Mouse (Mus musculus): ENCODE results near the gene Cant1.

The Cant1 gene

DNA sequence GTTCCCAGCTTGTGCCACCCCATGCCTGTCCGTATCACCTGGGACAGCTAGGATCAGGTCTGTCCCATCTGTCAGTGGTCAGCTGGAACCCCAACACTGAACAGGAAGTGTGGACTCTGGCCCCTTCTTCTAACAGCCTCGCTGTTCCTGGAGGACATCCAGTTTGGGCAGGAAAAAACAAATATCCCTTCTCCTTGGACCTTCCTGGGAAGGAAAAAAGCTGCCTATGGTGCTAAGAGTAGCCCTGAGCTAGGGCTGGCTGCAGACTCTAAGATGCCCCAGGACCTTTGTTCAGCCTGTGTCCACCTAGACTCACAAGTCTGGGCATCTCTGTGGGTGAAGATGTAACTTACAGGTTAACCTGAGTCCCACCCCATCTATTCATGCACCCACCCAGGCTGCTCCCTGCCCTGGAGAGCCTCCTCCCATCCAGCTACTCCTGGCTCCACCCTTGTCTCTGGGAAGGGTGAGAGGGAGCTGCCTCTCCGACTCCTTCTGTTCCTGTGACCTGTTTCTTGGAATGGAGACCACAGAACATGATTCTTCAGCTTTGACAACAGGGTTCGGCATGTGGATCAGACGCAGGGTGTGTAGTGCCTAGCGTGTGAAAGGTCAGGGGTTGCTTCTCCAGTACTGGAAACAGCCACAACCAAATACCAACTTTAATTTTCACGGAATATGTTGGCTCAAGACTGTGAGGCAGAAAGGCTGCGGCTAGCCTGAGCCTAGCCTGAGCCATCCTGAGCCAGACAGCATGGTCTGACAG lies 10.2 kb upstream of the Cant1 start:
- peak in 1 of 2 experiments; percentile 53 for DNase-seq

DNA sequence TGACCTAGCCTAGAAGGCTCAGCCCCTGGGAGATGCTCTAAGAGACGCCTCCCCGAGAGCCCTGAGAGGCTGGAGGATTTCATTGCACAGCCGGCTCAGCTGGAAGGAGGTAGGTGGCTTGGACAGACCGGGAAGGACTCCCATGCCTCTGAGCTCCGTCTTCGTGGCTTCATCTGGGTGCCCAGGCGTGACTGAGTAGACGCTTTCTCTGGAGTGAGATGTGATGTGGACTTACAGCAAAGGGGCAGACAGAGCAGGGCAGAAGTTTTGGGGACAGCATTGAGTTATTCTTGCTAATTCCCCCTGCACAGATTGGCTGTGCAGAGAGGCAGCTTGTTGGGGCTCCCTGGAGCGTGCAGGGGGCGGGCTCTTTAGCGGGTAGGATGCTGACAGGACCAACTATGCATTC lies 9.6 kb upstream of the Cant1 start:
- DNase-seq: peak; percentile 54 to 67

DNA sequence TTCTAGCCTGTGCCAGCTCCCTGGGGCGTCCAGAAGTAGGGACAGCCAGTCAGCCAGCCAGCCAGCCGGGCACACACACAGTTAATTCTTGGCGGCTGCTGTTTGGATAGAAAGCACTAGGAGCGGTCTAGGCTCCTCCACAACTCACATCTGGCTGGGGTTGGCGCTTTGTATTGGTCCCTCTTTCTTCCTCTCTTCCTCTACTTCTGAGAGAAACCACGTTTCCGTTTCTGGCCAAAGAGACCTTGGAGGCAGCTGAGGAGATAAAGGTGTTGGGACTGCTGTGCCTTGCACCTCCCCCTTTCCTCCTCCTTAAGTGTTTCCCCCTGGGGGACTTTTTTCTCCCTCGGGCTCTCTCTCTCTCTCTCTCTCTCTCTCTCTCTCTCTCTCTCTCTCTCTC lies 9.1 kb upstream of the Cant1 start, which contains the start of gene C1qtnf1:
C1qtnf1 (plus strand) TSS at position 218 of the 400 bp plus-strand sequence.
- peak; percentile 50 to 65 for DNase-seq

DNA sequence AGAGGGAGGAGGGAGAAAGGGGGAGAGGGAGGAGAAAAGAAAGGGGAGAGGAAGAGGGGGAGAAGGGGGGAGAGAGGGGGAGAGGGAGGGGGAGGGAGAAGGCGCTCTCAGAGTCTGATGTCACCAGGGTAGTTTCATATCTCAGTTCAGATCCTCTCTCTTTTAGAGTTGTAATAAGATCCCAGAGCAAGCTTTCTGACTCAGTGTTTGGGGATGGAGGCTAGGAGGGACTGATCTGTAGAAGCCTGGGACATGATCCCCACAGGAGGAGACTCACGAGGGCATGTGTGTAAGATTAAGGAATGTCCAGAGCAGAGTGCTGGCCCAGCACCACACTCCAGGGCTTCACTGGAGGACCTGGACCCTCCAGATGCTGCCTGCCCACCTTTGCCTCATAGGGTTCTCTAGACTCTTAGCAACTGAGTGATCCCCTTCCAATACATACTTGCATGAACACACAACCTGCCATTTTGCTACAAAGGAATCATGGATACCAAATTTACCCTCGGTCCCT lies 8.4 kb upstream of the Cant1 start:
- no peak for DNase-seq

DNA sequence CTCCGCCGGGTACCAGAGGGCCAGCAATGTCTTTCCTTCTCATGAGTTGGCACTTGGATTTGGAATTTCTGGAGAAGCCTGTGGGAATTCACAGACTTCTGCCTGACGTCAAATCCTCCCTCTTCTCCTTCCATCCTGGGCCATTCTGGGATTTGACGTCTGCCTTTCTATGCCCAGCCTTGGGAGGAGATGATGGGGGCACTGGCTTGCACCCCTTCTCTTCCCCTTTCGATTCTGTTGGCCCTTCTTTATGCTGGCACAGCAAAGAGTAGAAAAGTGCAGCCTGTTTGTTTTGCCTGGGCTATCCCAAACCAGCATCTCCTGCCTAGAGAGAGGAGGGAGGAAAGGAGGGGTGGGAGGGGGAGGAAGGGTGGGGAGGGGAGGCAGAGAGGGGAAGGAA lies 7.9 kb upstream of the Cant1 start:
- no peak for DNase-seq

DNA sequence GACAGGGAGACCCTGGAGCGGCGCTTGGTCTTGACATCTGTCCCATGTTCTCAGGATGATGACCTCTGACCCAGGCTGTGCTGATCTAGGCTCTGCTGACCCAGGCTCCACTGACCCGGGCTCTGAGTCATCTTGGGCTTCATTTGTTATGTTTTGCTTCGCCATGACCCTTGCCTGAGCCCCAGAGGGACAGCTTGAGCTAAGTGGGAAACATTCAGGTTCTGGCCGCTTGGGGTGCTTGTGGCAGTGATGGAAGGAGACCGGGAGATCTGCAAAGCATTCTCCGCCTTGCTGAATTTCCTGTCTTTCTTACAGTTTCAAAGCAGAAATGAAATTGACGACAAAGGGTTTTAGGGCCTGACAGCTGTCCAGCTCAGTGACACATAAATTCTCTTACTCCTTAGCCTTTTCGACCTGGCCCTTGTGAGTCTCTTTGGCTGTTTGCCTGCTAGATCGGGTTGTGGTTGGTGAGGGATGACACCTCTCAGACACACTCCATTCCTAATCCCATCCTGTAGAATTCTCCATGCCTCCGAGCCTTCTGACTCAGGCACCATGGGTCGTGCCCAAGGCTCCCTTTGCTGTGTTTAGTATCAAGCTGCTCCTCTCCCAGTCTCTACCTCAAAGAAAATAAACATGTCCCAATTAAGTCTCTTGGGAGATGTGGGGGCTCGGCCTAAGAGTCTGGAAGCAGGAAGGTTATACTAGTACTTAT lies 5.9 kb upstream of the Cant1 start:
- peak in 1 of 2 experiments; percentile 62 for DNase-seq

DNA sequence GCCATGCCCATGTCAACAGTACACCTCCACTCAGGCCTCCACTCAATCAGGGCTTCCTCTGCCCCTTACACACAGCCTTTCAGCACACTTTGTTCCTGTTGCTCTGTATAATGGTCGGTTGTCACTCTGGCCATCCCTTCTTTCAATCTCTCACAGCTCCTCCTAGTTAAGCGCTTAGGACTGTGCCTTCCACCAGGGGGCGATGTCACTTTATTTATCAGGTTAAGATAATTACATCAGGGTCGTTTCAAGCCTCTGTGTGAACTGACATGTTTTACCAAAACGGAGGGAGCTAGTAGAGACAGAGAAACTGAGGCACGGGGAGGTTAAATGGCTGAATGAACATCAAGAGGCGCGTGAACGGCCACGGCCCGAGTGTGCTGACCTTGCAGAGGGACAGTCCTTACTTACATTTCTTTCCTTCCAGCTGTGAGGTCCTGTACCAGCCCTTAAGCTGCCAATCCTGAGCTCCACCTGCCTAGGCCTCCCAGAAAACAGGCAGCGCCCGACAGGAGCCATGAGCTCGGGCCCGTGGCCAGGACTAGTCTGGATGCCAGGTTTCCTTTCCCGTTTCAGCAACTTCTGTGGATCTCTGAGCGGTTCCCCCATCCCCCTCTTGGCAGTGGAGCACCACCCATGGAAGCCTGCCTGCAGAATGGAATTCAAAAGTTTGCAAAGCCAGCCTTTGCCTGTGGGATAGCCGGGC lies 4.5 kb upstream of the Cant1 start:
- peak; percentile 90 for DNase-seq

DNA sequence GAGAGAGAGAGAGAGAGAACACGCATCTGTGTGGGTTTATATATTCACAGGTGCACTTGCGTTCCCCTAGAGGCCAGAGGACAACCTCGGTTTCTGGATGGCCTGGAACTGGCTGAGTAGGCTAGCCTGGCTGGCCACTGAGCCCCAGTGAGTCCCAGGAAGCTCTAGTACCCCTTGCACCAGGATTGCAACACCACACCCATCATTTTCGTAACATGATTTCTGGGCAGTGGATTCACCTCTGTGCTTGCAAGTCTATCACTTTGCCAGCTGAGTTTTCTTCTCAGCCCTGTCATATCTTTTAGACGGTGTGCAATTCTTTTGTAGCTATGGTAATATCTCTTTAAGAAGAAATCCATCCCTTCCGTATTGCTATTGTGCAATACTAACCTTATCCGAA lies 1.4 kb upstream of the Cant1 start:
- no peak for DNase-seq

DNA sequence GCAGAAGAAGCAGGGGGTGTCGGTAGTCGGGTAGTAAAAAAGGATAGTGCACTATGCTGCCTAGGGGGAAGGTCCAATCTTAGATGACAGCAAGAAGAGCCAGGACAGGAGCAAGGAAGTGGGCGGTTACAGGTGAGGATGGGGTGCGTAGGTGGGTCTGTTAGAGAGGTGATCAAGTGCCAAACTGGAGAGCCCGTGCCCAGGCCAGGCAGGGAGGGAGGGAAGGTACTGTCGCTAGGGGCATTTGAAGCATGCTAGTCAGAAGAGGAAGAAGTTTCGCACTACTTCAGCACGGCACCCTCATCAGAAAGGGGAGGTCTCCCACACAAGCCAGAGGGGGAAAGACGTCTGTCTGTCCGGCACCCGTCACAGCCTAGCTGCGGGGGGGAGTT lies 448 bp downstream of the Cant1 start:
- no peak for DNase-seq

DNA sequence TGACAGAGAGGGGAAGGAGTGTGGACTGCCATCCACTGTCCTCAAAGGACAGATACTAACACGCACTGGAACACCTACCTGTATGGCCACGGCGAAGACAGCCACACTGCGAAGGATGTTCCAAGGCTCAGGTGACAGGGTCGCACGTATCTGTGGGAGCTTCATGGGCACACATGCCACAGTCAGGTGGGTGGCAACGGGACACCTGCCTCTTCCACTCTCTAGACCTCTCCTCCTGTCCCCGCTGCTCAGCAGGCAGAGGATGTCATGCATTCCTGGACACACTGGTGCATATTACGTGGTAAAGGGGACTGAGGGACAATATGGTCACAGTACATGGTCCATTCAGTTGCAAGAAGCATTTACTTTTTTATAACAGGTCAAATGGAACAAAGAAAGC lies 1.4 kb downstream of the Cant1 start:
- DNase-seq: no peak

DNA sequence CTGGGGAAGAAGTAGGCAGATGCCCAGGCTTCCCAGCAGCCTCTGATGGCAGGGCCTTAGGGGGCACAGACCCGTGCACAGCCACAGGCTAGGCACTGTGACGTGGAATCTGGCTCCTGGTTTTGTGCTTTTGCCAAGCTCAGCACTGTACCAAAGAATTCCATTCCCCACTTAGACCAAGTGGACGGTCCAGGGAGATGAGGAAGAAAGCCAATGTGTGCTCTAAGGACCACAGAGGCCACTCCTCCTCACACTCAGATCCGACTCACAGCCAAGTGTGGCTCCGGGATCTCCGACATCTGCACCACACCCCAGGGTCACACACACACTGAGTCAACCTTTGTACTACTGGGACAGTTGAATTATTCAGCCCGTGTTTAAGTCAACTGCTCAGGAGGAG lies 2.8 kb downstream of the Cant1 start:
- DNase-seq: peak in 1 of 2 experiments; percentile 13

DNA sequence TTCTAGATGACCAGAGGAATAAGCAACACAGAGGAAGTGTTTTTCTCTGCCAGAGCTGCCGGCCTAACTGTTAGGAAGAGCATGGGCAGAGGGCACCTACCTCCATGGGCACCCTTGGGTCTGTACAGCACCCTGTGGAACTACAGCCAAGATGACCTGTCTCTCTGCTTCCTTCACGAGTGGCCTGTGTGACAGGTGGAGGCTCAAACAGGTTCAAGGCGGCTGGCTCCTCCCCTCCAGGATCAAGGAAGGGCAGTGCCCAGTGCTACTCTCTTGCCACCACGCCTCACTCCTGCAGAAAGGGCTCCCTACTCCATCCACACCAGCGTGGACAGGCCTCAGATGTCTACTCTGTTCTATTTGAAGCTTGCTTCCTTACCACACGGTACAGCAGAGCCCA lies 3.3 kb downstream of the Cant1 start:
- DNase-seq: peak in 1 of 2 experiments; percentile 37

DNA sequence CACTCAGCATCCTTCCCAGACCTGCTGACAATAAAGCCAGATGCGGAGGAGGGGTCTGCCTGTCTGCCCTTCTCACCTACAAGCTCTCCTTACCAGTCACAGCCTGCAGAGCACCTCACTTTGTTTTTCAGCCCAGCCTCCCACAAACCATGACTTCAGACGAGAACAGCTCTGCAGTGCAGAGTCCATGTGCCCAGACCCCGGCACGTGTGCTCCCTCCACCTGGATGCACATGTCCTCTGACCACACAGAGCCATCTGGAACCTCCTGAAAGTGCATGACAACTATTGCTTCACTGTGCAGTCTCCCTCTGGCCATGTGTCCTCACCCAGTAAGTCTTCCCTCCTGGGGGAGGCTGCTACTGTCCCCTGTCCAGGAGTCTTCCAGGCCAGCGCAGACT lies 4.6 kb downstream of the Cant1 start:
- peak in 1 of 2 experiments; percentile 38 for DNase-seq

DNA sequence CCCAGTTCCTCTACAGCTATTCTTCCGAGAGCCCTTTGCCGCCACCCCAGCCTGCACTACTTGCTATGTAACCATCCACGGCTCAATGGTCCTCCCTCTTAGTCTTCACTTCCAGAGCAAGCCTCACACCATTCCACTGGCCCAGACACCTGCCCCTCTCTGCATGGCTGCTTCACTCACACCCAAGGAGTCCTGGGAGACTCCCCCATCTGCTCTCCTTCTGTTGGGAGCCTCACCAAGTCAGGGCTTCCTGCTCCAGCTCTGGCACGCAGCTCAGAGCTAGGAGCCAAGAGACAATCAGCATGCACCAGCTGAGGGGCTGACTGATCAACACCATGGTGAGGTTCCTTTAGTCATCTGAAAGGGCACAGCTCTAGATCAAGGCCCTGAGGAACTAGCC lies 5.8 kb downstream of the Cant1 start:
- peak in 1 of 2 experiments; percentile 39 for DNase-seq

DNA sequence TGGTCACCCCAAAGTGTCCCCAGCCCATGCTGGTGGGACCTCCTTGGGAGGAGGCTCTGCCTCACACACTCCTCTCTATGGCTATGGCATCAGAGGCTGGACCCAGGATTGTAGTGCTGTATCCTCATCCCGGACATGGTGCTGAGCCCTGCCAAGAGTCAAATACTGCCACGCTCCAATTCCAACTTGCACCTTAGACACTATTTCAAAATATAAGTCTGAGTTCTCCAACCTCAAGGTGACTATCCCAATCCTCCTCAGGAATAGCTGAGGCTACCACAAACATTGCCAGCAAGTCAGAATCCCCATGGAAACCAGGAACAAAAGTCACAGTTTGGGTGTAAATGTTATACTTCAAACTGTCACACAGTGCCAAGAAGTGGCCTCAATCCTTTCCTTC lies 6.3 kb downstream of the Cant1 start:
- DNase-seq: peak in 1 of 2 experiments; percentile 14

DNA sequence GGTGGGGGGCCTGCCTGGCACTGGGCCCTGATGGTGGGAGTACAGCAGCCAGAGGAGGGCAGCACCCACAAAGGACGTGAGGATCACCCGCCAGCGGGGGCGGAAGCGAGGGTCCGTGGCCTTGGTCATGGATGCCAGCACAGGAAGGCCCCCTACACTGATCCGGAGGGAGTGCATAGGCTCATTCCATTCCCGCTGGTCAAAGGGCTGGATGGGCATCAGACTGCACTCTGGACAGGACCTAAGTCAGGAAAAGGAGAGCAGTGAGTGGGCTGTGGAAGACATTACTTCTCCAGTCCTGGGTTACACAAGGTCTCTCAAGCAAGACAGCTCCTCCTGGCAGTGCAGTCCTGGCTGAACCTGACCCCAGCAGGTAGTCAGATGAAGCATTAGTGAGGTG lies 7.6 kb downstream of the Cant1 start:
- peak; percentile 70 to 84 for DNase-seq

DNA sequence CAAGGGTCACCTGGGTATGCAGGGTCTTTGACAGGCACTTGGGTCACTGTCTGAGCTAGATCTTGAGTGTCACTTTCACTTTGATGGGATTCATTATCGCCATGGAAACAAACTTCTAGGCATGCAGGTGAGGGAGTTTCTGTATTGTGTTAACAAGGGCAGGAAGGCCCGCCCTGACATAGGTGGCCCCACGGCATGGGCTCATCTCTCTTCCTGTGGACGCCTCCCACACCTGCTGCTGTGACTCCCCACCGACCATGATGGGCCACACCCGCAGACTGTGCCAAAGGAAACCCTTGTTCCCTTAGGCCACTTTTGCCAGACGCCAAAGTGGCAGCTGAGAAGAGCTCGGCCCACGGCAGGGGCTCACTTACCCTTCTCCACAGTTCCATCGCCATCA lies 8.4 kb downstream of the Cant1 start:
- DNase-seq: no peak

DNA sequence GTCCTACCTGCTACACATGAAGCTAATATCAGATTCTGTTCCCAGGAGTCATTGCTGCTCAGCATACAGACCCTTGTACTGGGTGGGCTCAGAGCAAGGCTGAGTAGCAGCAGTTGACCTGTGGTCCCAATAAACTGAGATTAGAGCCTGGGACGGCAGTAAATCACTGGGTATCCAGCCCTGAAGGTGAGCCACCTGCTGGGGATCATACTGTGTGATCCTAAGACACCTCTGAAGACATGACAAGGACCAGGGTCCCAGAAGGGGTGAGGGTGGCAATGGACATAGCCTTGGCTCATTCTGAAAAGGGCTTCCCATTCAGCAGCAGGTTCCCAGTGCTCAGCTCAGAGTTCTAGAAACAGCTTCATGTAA lies 8.8 kb downstream of the Cant1 start:
- DNase-seq: no peak

DNA sequence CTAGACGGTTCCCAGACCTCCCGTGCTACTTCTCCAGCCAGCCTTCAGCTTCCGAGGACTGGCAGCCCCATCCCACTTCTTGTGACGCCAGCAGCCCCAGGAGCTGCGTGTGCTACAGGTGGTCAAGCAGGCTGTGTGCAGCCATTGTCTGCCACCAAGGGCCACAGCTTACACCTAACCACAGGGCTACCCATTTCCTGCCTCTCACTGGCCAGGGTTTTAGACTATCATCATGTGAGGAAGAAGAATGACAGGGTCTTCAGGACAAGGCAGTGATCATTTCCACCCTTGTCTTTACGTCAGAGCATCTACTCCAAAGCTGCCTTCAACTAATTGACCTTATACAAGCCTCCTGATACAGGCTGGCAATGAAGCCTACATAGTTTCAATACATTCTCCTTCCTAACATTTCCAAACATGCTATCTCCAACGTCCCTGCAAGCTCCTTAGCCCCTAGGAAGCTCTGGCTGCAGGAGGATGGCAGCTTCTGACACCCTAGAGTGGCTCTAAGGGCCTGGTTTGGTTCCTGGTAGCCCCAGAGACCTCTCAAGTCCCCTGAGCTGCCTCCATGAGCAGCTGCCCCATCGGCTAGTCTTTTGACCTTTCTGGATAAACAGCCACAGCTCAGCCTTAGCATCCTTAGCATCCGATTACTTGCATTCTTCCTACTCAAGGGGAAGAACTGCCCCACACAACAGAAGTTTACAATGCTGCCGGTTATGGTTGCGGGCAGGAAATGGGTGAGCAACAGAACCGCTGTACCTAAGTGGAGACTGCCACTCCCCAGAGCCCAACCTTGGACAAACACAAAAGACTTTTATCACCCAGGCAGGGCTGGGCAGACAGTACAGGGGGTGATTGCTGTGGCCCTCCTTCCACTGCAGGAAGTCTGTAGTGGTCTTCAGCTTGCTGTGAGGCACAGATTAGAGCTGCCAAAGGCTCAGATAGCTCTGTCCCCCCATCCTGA lies 9.5 kb downstream of the Cant1 start:
- DNase-seq: no peak

DNA sequence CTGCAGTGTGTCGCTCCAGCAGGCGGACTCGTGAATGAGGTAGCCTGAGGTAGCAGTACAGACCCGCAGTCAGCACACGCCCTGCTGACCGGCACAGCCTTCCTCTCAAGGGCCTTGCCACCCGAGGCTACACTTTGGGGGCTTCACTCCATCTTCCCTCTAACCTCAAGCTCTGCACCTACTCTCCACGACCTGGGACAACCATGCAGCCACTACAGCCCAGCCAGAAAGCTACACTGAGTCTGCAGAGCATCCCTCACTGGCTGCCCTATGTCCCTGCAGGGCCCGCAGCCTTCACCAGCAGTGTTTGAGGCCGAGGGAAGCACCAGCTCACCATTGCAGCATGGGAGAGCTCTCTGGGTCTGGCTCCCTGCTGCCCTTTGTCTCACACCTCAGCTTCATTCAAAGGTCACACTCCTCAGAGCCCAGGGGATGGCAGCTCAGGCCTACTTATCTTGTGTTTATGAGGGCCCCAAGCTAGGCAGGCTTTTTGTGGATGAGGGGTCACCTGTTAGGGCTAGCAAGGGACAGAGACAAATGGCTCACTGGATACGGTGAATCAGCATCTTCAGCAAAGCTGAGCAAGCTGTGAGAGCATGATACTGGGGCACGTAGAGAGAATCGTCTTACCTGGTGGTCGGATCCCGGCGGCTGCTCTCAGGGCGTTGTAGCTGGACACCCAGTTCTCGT lies 10.7 kb downstream of the Cant1 start:
- peak in 1 of 2 experiments; percentile 15 for DNase-seq

DNA sequence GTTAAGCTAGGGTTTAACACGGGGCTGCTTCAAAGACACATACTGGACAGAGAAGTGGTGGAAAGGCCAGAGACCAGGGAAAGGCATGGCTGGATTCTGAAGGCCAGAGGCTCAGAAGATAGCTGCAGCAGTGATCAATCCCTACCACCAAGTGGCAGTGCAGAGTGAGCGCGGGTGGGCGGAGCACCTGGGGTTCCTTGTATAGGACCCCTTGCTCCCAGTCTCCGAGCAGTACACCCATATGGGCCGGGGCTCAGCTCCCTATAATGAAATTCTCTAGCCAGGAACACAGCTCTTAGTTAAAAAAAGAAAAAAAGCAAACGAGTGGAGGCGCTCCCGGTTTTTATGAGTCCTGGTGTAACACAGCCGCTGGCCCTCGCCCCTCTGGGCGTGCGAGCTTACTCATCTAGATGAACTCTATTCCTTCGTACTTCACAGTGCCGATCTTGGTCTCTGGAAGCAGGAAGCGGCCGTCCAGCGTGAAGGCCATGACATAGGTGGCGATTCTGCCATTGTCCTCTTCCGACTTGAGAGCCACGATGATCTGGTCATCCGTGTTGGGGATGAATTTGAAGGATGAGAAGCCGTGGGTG lies 11.5 kb downstream of the Cant1 start:
- peak; percentile 77 to 78 for DNase-seq
